Mouse (Mus musculus): Measurements from ENCODE around the gene Bscl2. TPM values are rescaled to one million over a fixed set of nuclear protein-coding genes. Genes with fewer than 3 reads are reported as not detected.

Bscl2 gene
- polyA plus RNA-seq, 1 experiment from 2014 or later = 55.3 TPM

Small RNA genes within 50 kb of the gene (microRNA-seq; reads per million reads assigned to microRNA genes)
- gene Mir5136 = not detected

Other genes with a start within 250 kb of the Bscl2 start
- 0.20 TPM in 1 of 2 replicates, not detected in the other for gene Slc22a8, start 246.2 kb upstream of the Bscl2 start, polyA plus RNA-seq (2014; fragmentation: Nextera tagmentation; extraction: Ambion mirVana)
- gene Slc22a6, start 219.4 kb upstream of the Bscl2 start, polyA plus RNA-seq (2014; fragmentation: Nextera tagmentation; extraction: Ambion mirVana) = 0.53 and 0.69 TPM in 2 replicates
- 0.05 TPM in 2 replicates for gene Chrm1, start 173.7 kb upstream of the Bscl2 start, polyA plus RNA-seq (2014; fragmentation: Nextera tagmentation; extraction: Ambion mirVana)
- 132 and 135 TPM in 2 replicates for gene Slc3a2, start 114.1 kb upstream of the Bscl2 start, polyA plus RNA-seq (2014; fragmentation: Nextera tagmentation; extraction: Ambion mirVana)
- 87.8 and 92.8 TPM in 2 replicates for gene Wdr74, start 101.6 kb upstream of the Bscl2 start, polyA plus RNA-seq (2014; fragmentation: Nextera tagmentation; extraction: Ambion mirVana)
- 1.4 and 2.1 TPM in 2 replicates for gene 1700092M07Rik, start 96.7 kb upstream of the Bscl2 start, polyA plus RNA-seq (2014; fragmentation: Nextera tagmentation; extraction: Ambion mirVana)
- gene Stx5a, start 96.1 kb upstream of the Bscl2 start, polyA plus RNA-seq (2014; fragmentation: Nextera tagmentation; extraction: Ambion mirVana) = 97.6 and 103 TPM in 2 replicates
- 243 and 245 TPM in 2 replicates for gene Nxf1, start 80.4 kb upstream of the Bscl2 start, polyA plus RNA-seq (2014; fragmentation: Nextera tagmentation; extraction: Ambion mirVana)
- gene Tmem223, start 66.5 kb upstream of the Bscl2 start, polyA plus RNA-seq (2014; fragmentation: Nextera tagmentation; extraction: Ambion mirVana) = 181 and 195 TPM in 2 replicates
- gene Tmem179b, start 63.0 kb upstream of the Bscl2 start, polyA plus RNA-seq (2014; fragmentation: Nextera tagmentation; extraction: Ambion mirVana) = 41.8 and 46.7 TPM in 2 replicates
- gene Taf6l, start 51.0 kb upstream of the Bscl2 start, polyA plus RNA-seq (2014; fragmentation: Nextera tagmentation; extraction: Ambion mirVana) = 20.7 and 22.4 TPM in 2 replicates
- gene Polr2g, start 38.9 kb upstream of the Bscl2 start, polyA plus RNA-seq (2014; fragmentation: Nextera tagmentation; extraction: Ambion mirVana) = 172 and 182 TPM in 2 replicates
- 6.6 and 7.2 TPM in 2 replicates for gene Zbtb3, start 34.9 kb upstream of the Bscl2 start, polyA plus RNA-seq (2014; fragmentation: Nextera tagmentation; extraction: Ambion mirVana)
- 50.6 and 51.6 TPM in 2 replicates for gene Ttc9c, start 18.1 kb upstream of the Bscl2 start, polyA plus RNA-seq (2014; fragmentation: Nextera tagmentation; extraction: Ambion mirVana)
- 5.7 and 6.1 TPM in 2 replicates for gene Hnrnpul2, start 17.5 kb upstream of the Bscl2 start, polyA plus RNA-seq (2014; fragmentation: Nextera tagmentation; extraction: Ambion mirVana)
- gene AC129217.1, start 7.7 kb upstream of the Bscl2 start, polyA plus RNA-seq (2014; fragmentation: Nextera tagmentation; extraction: Ambion mirVana) = 0.57 TPM in 1 of 2 replicates, not detected in the other
- 137 and 151 TPM in 2 replicates for gene Gng3, start 1.7 kb downstream of the Bscl2 start, polyA plus RNA-seq (2014; fragmentation: Nextera tagmentation; extraction: Ambion mirVana)
- 0.32 and 0.44 TPM in 2 replicates for gene Lrrn4cl, start 13.3 kb downstream of the Bscl2 start, polyA plus RNA-seq (2014; fragmentation: Nextera tagmentation; extraction: Ambion mirVana)
- gene Ubxn1, start 34.0 kb downstream of the Bscl2 start, polyA plus RNA-seq (2014; fragmentation: Nextera tagmentation; extraction: Ambion mirVana) = 182 and 186 TPM in 2 replicates
- 52.9 and 55.0 TPM in 2 replicates for gene Uqcc3, start 43.5 kb downstream of the Bscl2 start, polyA plus RNA-seq (2014; fragmentation: Nextera tagmentation; extraction: Ambion mirVana)
- gene Lbhd1, start 46.3 kb downstream of the Bscl2 start, polyA plus RNA-seq (2014; fragmentation: Nextera tagmentation; extraction: Ambion mirVana) = 93.5 and 93.8 TPM in 2 replicates
- not detected in 2 replicates for gene Gm49403, start 46.5 kb downstream of the Bscl2 start, polyA plus RNA-seq (2014; fragmentation: Nextera tagmentation; extraction: Ambion mirVana)
- 103 and 112 TPM in 2 replicates for gene 1810009A15Rik, start 51.4 kb downstream of the Bscl2 start, polyA plus RNA-seq (2014; fragmentation: Nextera tagmentation; extraction: Ambion mirVana)
- gene Gm49416, start 51.5 kb downstream of the Bscl2 start, polyA plus RNA-seq (2014; fragmentation: Nextera tagmentation; extraction: Ambion mirVana) = not detected in 2 replicates
- gene Ints5, start 55.5 kb downstream of the Bscl2 start, polyA plus RNA-seq (2014; fragmentation: Nextera tagmentation; extraction: Ambion mirVana) = 40.8 and 49.9 TPM in 2 replicates
- gene Ganab, start 60.6 kb downstream of the Bscl2 start, polyA plus RNA-seq (2014; fragmentation: Nextera tagmentation; extraction: Ambion mirVana) = 116 and 128 TPM in 2 replicates
- gene B3gat3, start 82.9 kb downstream of the Bscl2 start, polyA plus RNA-seq (2014; fragmentation: Nextera tagmentation; extraction: Ambion mirVana) = 50.6 and 59.0 TPM in 2 replicates
- 0.88 and 1.2 TPM in 2 replicates for gene Rom1, start 91.9 kb downstream of the Bscl2 start, polyA plus RNA-seq (2014; fragmentation: Nextera tagmentation; extraction: Ambion mirVana)
- 7.9 and 9.3 TPM in 2 replicates for gene Eml3, start 92.1 kb downstream of the Bscl2 start, polyA plus RNA-seq (2014; fragmentation: Nextera tagmentation; extraction: Ambion mirVana)
- gene Mta2, start 104.4 kb downstream of the Bscl2 start, polyA plus RNA-seq (2014; fragmentation: Nextera tagmentation; extraction: Ambion mirVana) = 55.6 and 57.5 TPM in 2 replicates
- gene Tut1, start 116.4 kb downstream of the Bscl2 start, polyA plus RNA-seq (2014; fragmentation: Nextera tagmentation; extraction: Ambion mirVana) = 30.2 and 36.3 TPM in 2 replicates
- gene Eef1g, start 129.6 kb downstream of the Bscl2 start, polyA plus RNA-seq (2014; fragmentation: Nextera tagmentation; extraction: Ambion mirVana) = 468 and 469 TPM in 2 replicates
- 4.4 and 4.5 TPM in 2 replicates for gene Ahnak, start 151.8 kb downstream of the Bscl2 start, polyA plus RNA-seq (2014; fragmentation: Nextera tagmentation; extraction: Ambion mirVana)

All from neural tube, embryonic 11.5 days (tissue).